Mouse (Mus musculus) 416B (cell line): Measurements from ENCODE around the gene Gm3072.
"Not testable (repeated sequence)": the region's sequence is repeated elsewhere in the genome, so short reads cannot be mapped to it uniquely, and the experiment has no call there.

Experiments
- DNase-seq: peaks from one replicate; pipeline ENCODE4 v3.0.0; 2011; ENCODE audit warnings: low read depth

Gene Gm3072

GRCm38 (mm10) chr14:41624512-41624911, at the start of gene Gm3072:
Gene Gm3072, minus strand, starts transcription at chr14:41624612.
- DNase-seq, result not testable (repeated sequence)

DNA sequence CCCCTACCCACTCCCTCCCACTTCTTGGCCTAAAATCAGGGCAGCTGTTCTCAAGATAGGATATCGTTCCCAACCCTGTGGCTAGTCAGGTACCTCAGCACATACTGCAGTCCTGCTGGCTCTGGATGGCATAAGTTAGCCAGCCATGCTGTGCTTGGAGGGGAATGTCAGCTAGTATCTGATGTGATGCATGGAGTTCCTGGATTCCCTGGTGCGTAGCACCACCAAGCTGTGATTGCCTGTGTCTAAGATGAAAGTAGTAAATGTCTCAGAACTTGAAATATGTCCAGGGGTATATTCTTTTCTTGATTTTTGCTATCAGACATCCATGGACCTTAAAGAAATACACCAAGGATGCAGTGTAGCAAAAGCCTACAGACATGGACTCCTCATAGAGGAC, 23.8 kb upstream of the Gm3072 start:
- DNase-seq, result not testable (repeated sequence)

DNA sequence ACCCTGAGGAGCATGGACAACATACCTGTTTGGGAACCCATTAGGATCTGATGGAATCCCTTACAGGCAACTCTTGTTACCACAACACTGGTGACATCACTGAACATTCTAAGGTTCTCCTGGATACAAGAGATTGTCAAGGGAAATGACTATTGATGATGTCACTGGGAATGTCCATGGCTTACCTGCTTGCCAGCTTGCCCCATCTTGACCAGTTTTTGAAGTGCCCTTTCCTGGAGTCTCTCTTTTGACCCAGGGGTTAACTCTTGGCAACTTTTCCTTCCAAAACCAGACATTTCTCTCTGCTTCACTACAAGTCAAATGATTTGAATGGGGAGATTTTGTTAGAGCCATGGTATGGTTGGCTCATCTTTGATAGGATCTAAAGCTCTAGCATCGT, 22.0 kb upstream of the Gm3072 start, which contains the start of gene Gm3676:
Gene Gm3676, minus strand, starts transcription at position 101 of the 400 bp plus-strand sequence.
- not testable (repeated sequence) for DNase-seq

- DNase-seq, result not testable (repeated sequence)
Observed at GRCm38 (mm10) chr14:41630144-41630543, 5.7 kb upstream of the Gm3072 start.

- not testable (repeated sequence) for DNase-seq
Observed at GRCm38 (mm10) chr14:41622535-41622934, 1.9 kb downstream of the Gm3072 start.

- DNase-seq, result not testable (repeated sequence)
Observed at GRCm38 (mm10) chr14:41610690-41611089, 13.7 kb downstream of the Gm3072 start.

- DNase-seq, result not testable (repeated sequence)
Observed at GRCm38 (mm10) chr14:41600935-41601334, 23.5 kb downstream of the Gm3072 start.

DNA sequence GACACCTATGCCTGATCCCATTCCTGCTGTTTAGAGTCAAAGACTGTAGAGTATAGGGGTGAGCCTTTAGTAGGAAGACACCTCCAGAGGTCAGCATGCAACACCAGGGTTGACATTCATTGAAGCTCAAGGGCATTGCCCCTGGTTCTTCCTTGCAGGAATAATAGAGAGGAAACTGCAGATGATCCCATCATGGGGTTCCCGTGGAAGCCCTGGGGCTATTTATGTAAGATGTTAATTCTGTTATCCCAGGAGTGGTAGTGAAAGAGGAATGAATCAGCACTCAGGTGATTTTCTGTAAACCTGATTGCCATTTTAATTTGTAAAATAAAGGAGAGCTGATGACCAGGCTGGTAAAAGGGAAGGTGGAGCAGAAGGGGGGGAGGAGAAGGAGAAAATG, 38.1 kb downstream of the Gm3072 start:
- DNase-seq, result not testable (repeated sequence)

GRCm38 (mm10) chr14:41572911-41573310, 51.5 kb downstream of the Gm3072 start, which contains the start of gene 1700049E17Rik2:
Gene 1700049E17Rik2, plus strand, starts transcription at chr14:41573211.
- not testable (repeated sequence) for DNase-seq
